Mouse (Mus musculus): ENCODE measurements around the gene Clstn3. TPM values are rescaled to one million over a fixed set of nuclear protein-coding genes. Genes with fewer than 3 reads are reported as not detected.
A peak's percentile ranks its signal among the peaks of the same experiment; 100 is the strongest.
"Not testable (repeated sequence)": the region's sequence is repeated elsewhere in the genome, so short reads cannot be mapped to it uniquely, and the experiment has no call there.

Gene Clstn3
- total RNA-seq (2014; rRNA removed) (338 and 342 TPM in 2 replicates), polyA plus RNA-seq (2015; fragmentation: Nextera tagmentation; extraction: Ambion mirVana) (171 and 184 TPM in 2 replicates)

DNA sequence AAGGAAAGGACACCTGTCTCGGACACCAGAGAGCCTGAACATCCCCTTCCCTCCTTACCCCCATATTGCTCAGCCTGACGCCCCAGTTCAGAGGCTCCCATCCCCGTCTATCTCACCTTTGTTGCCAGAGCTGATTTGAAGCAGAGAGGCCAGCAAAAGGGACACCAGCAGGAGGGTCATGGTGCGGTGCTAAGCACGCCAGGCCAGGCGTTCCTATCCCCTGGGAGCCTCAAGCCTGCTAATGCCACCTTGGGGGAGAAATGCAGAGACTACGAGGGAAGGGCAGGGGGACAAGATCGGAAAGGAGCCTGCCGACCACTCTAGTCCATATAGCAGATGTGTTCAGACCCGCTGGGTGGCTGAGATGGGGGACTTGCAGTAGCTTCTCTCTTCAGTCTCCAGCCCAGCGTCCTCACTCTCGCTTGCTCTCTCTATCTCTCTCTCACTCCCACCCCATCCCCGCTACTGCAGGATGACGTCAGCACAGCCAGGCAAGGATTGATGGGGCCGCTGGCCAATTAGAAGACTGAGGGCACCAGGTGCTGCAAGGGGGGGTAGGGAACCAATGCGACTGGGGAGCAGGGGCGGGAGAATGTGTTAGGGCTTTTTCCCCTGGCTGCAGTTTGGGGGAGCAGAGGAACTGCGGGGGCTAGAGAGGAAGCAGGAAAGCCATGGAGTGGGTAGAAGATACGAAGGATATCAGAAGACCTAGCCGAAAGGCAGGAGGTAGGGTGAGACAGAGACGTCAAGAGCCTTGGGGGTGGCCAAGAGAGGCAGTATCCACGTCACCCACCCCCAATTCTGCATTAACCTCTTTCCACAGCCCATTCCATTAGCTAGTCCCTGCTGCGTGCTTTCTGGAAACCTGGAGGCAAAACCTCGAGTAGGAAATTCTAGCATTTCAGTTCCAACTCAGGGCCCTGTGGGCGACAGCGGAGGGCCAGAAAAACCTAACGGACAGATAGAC is at the start of gene Clstn3:
TSS of gene Clstn3 (minus strand) at position 490 of the 967 bp plus-strand sequence.
- peak within 1 kb of the TSS; percentile 59 for H3K4me3 ChIP-seq (ENCODE audit: low read length)
- peaks cover 14% of the 10 kb centered on the region for H3K4me1 ChIP-seq (ENCODE audit: insufficient read depth, low read length)
- H3K36me3 ChIP-seq (ENCODE audit: insufficient read depth, low read length): no peaks in the 10 kb centered on the region
- peak within 1 kb of the TSS; percentile 89 for H3K27ac ChIP-seq
- peak; percentile 95 for ATAC-seq
- no peaks in the 10 kb centered on the region for H3K27me3 ChIP-seq (ENCODE audit: insufficient read depth, low read length)
- DNase-seq (ENCODE audit: low spot score): peak; percentile 97
- H3K4me2 ChIP-seq (ENCODE audit: low read depth, low read length): peak within 1 kb of the TSS; percentile 74
- 6% methylated on average over 27 of the region's 27 CpGs for WGBS
- no peaks in the 10 kb centered on the region for H3K9me3 ChIP-seq (ENCODE audit: low read length)
- peak within 1 kb of the TSS; percentile 81 for H3K9ac ChIP-seq (replicated peaks; ENCODE audit: low read length)
- no peak for TF ChIP-seq CTCF (IDR thresholded peaks at IDR 0.05; ENCODE audit: low read depth)

DNA sequence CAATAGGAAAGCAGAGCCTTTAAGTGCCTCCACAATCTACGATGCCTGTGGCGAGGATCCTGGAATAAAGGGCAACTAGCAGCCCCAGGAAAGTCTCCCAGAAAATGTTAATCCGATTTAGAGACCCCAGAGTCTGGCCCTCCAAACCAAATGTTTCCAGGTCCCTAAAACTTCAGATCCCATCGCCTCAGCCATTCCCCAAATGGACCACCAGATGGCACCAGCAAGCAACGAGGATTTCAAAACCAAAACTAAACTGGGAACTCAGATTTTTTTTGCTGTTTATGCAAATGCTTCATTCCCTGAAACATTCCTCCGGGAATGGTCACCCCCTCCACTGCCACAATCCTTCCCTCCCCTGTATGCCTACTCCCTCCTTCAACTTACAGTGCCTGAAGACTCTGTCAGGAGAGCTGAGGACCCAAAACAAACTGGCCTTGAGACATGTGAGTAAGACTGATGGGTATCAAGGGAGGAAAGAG is 47.8 kb upstream of the Clstn3 start, which contains the start of gene C1ra:
TSS of gene C1ra (plus strand) at position 51 of the 482 bp plus-strand sequence.
- ATAC-seq (no peak), DNase-seq (ENCODE audit: low spot score) (peak; percentile 73)
- Histone ChIP-seq H3K27me3 (ENCODE audit: insufficient read depth, low read length) (no peaks in the 10 kb centered on the region), H3K27ac (no peak within 1 kb of the TSS), H3K4me1 (ENCODE audit: insufficient read depth, low read length) (no peaks in the 10 kb centered on the region), H3K9me3 (ENCODE audit: low read length) (no peaks in the 10 kb centered on the region), H3K4me3 (ENCODE audit: low read length) (no peak within 1 kb of the TSS), H3K4me2 (ENCODE audit: low read depth, low read length) (peak within 1 kb of the TSS; percentile 48; the same call in 1 of the 2 replicates), H3K9ac (replicated peaks; ENCODE audit: low read length) (no peak within 1 kb of the TSS), H3K36me3 (ENCODE audit: insufficient read depth, low read length) (no peaks in the 10 kb centered on the region)
- TF ChIP-seq CTCF (IDR thresholded peaks at IDR 0.05; ENCODE audit: low read depth): peak; percentile 80
- WGBS: 12% methylated on average over 6 of the region's 6 CpGs

DNA sequence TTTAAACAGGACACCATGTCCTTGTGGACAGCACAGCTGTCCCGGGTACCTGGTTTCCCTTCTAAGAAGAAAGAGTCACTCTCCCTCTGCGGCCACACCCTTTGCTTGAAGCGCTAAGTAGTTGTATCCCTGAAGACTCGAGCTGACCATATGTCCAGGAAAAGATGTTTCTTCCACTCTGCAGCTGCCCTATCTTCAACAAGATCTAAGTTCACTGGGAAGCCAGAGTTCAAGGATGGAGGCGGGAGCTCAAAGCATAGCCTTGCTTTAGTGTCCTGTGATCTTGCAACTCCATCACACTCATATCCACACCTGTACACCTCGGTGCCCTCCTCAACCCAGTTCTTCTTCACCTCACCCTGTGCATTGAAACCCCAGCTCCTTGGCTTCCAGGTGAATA is 47.3 kb upstream of the Clstn3 start:
- DNase-seq (ENCODE audit: low spot score): no peak
- Histone ChIP-seq H3K9ac (replicated peaks; ENCODE audit: low read length) (no peak overlapping the region), H3K27ac (no peak overlapping the region), H3K9me3 (ENCODE audit: low read length) (no peaks in the 10 kb centered on the region), H3K4me1 (ENCODE audit: insufficient read depth, low read length) (no peaks in the 10 kb centered on the region), H3K4me3 (ENCODE audit: low read length) (no peak overlapping the region), H3K27me3 (ENCODE audit: insufficient read depth, low read length) (no peaks in the 10 kb centered on the region), H3K36me3 (ENCODE audit: insufficient read depth, low read length) (no peaks in the 10 kb centered on the region), H3K4me2 (ENCODE audit: low read depth, low read length) (no peak overlapping the region)
- no peak for TF ChIP-seq CTCF (IDR thresholded peaks at IDR 0.05; ENCODE audit: low read depth)
- 64% methylated on average over 6 of the region's 6 CpGs for WGBS
- no peak for ATAC-seq

DNA sequence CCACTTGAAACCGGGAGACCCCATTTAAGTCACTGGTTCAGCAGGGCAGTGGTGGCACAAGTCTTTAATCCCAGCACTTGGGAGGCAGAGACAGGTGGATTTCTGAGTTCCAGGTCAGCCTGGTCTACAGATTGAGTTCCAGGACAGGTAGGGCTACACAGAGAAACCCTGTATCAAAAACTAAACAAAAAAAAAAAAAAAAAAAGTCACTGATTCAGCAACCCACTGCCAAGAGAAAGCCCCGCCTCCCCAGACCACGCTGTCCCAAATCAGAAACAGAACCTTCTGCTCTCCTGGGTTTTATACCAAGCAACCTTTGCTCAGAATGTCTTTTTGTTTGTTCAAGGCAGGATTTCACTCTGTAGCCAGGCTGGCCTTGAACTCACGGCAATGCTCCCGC is 44.6 kb upstream of the Clstn3 start:
- H3K4me3 ChIP-seq (ENCODE audit: low read length); ATAC-seq; H3K27ac ChIP-seq; H3K9ac ChIP-seq (replicated peaks; ENCODE audit: low read length); H3K4me2 ChIP-seq (ENCODE audit: low read depth, low read length); H3K4me1 ChIP-seq (ENCODE audit: insufficient read depth, low read length); H3K27me3 ChIP-seq (ENCODE audit: insufficient read depth, low read length); DNase-seq (ENCODE audit: low spot score); H3K9me3 ChIP-seq (ENCODE audit: low read length); H3K36me3 ChIP-seq (ENCODE audit: insufficient read depth, low read length): not testable (repeated sequence)
- 93% methylated on average over 5 of the region's 5 CpGs for WGBS

DNA sequence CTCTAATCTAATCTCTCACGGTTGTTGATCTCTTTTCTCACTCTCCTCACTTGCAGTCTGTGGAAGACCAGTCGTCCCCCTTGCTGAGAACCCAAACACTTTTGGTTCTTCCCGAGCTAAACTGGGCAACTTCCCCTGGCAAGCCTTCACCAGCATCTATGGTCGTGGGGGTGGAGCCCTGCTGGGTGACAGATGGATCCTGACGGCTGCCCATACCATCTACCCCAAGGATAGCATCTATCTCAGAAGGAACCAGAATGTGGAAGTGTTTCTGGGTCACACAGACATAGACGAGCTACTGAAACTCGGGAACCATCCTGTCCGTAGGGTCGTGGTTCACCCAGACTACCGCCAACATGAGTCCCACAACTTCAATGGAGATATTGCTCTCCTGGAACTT is 43.7 kb upstream of the Clstn3 start:
- WGBS: 71% methylated on average over 10 of the region's 10 CpGs
- ATAC-seq: no peak
- no peaks in the 10 kb centered on the region for H3K9me3 ChIP-seq (ENCODE audit: low read length)
- H3K27ac ChIP-seq: no peak overlapping the region
- H3K27me3 ChIP-seq (ENCODE audit: insufficient read depth, low read length): no peaks in the 10 kb centered on the region
- no peaks in the 10 kb centered on the region for H3K36me3 ChIP-seq (ENCODE audit: insufficient read depth, low read length)
- no peak for TF ChIP-seq CTCF (IDR thresholded peaks at IDR 0.05; ENCODE audit: low read depth)
- no peak overlapping the region for H3K9ac ChIP-seq (replicated peaks; ENCODE audit: low read length)
- H3K4me2 ChIP-seq (ENCODE audit: low read depth, low read length): no peak overlapping the region
- no peak overlapping the region for H3K4me3 ChIP-seq (ENCODE audit: low read length)
- no peaks in the 10 kb centered on the region for H3K4me1 ChIP-seq (ENCODE audit: insufficient read depth, low read length)
- no peak for DNase-seq (ENCODE audit: low spot score)

DNA sequence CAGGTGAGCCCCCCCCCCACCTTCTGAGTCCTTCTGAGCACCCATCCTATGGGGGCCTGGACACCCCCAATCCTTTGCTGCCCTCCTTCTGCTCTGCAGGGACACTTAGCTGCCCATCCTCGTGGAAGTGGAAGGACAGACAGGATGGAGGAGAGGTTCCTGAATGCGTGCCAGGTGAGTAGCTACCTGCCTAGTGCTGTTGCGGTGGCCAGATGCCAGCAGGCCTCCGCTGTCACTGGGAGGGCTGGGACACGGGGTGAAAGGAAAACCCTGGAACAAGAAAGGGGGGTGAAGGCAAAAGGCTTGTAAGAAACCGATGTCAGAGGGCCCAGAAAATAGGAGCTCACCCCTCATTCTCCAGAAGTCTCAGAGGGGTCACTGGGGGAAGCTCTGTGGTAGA is 42.4 kb upstream of the Clstn3 start:
- Histone ChIP-seq H3K4me1 (ENCODE audit: insufficient read depth, low read length) (no peaks in the 10 kb centered on the region), H3K36me3 (ENCODE audit: insufficient read depth, low read length) (no peaks in the 10 kb centered on the region), H3K4me2 (ENCODE audit: low read depth, low read length) (no peak overlapping the region), H3K4me3 (ENCODE audit: low read length) (no peak overlapping the region), H3K27ac (no peak overlapping the region), H3K9me3 (ENCODE audit: low read length) (no peaks in the 10 kb centered on the region), H3K27me3 (ENCODE audit: insufficient read depth, low read length) (no peaks in the 10 kb centered on the region), H3K9ac (replicated peaks; ENCODE audit: low read length) (no peak overlapping the region)
- WGBS: 76% methylated on average over 6 of the region's 6 CpGs
- no peak for TF ChIP-seq CTCF (IDR thresholded peaks at IDR 0.05; ENCODE audit: low read depth)
- DNase-seq (ENCODE audit: low spot score): no peak
- no peak for ATAC-seq

DNA sequence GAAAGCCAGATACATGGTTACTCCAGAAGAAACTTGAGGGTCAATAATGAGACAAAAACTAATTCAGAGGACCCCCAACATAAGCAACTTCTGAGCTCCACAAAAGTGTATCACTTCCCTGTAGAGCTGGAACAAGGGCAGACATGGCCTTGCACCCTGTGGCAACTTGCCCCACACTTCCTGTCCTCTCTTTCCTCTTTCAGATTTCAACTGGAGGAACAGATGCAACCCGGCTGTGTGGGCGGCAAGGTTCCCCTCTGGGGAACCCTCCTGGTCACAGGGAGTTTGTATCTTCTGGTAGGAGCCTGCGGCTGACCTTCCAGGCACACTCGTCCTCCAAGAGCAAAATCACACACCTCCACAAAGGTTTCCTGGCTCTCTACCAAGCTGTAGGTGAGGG is 40.4 kb upstream of the Clstn3 start:
- no peak overlapping the region for H3K9ac ChIP-seq (replicated peaks; ENCODE audit: low read length)

More for the DNA sequence above, 40.4 kb upstream of the Clstn3 start:
- Histone ChIP-seq H3K9me3 (ENCODE audit: low read length) (no peaks in the 10 kb centered on the region), H3K4me1 (ENCODE audit: insufficient read depth, low read length) (no peaks in the 10 kb centered on the region), H3K36me3 (ENCODE audit: insufficient read depth, low read length) (no peaks in the 10 kb centered on the region), H3K4me2 (ENCODE audit: low read depth, low read length) (no peak overlapping the region), H3K4me3 (ENCODE audit: low read length) (no peak overlapping the region), H3K27me3 (ENCODE audit: insufficient read depth, low read length) (no peaks in the 10 kb centered on the region), H3K27ac (no peak overlapping the region)
- ATAC-seq (no peak), DNase-seq (ENCODE audit: low spot score) (no peak)
- no peak for TF ChIP-seq CTCF (IDR thresholded peaks at IDR 0.05; ENCODE audit: low read depth)
- WGBS: 82% methylated on average over 4 of the region's 4 CpGs
